22 mouse cellular contexts compared by ENCODE assay signal in the genomic region with DNA sequence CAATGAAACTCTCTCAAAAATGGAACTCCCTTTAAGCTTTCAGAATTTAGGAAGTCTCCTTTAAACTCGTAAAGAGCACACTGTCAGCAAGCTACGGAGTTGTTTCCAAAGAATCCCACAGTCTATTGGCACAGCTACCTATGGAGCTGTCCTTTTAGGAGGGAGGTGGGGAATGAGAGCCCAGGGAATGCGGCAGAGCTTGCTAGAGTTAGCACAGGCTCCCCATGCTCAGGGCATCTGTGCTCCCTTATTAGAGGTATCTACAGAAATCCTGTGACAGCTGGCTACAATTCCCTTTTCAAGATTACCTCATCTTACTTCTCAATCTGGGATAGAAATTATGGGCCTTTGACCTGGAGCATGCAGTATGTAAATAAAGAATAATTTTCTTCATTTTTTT. TPM values are rescaled to one million over a fixed set of nuclear protein-coding genes. Genes with fewer than 3 reads are reported as not detected.
A peak's percentile ranks its signal among the peaks of the same experiment; 100 is the strongest.
DNase-seq lines count a peak whose midpoint lies in the region; ATAC-seq and TF ChIP-seq lines count a peak whose summit lies in the region.
"Had no signal": no experiment of that assay in that cellular context is flagged by ENCODE, and none has a peak within 500 bp of the region (broad histone marks: within the 10 kb centered on the region; RNA-seq: fewer than 3 reads in every experiment).

No protein-coding gene starts in this region.

- peak; percentile 23 for DNase-seq in cerebellum, adult 11 months
- DNase-seq in cerebellum, adult 2 months = peak; percentile 37 to 79
- peak; percentile 48 to 60 for DNase-seq in cerebellum, postnatal 10 days
- no peak for DNase-seq in left cerebral cortex, adult 18-20 months (ENCODE audit: low spot score in 2 of 2)
- DNase-seq in layer of hippocampus, postnatal 14 days (ENCODE audit: low spot score in 2 of 2) = no peak
- DNase-seq: adrenal gland, postnatal 14 days; forebrain, postnatal 0 days; gastrocnemius, postnatal 14 days; heart, postnatal 36 days; kidney, adult 11 months had no signal

- no peak for TF ChIP-seq POLR2A in cerebellum, adult 2 months (IDR thresholded peaks at IDR 0.05; ENCODE audit: borderline replicate concordance, insufficient read depth, low read length)

- TF ChIP-seq CTCF in cerebellum, adult 2 months (IDR thresholded peaks at IDR 0.05; ENCODE audit: borderline replicate concordance, insufficient read depth, low read depth, low read length) = no peak

- H3K4me3 ChIP-seq in cerebellum, adult 2 months (replicated peaks; ENCODE audit: insufficient read depth, low read depth, low read length) = no peak overlapping the region
- no peak overlapping the region for H3K4me3 ChIP-seq in hindbrain, embryonic 16.5 days (ENCODE audit: low read length)
- H3K4me3 ChIP-seq: embryonic facial prominence, embryonic 10.5 days; forebrain, embryonic 13.5 days; heart, embryonic 12.5 days; hindbrain, embryonic 12.5 days had no signal

- no peak overlapping the region for H3K27ac ChIP-seq in cerebellum, adult 2 months (ENCODE audit: insufficient read depth, low read length)
- no peak overlapping the region for H3K27ac ChIP-seq in hindbrain, embryonic 16.5 days (ENCODE audit: low read depth, low read length)
- H3K27ac ChIP-seq: embryonic facial prominence, embryonic 10.5 days; forebrain, embryonic 13.5 days; hindbrain, embryonic 12.5 days; hindbrain, postnatal 0 days had no signal

- H3K4me2 ChIP-seq in hindbrain, embryonic 16.5 days (ENCODE audit: low read length) = no peak overlapping the region
- H3K4me2 ChIP-seq: forebrain, embryonic 13.5 days; heart, embryonic 12.5 days; hindbrain, embryonic 12.5 days had no signal

- WGBS in cerebellum, adult 2 months = 11% methylated on average over 3 of the region's 3 CpGs
- 47% methylated on average over 3 of the region's 3 CpGs for WGBS in hindbrain, embryonic 16.5 days

- no peaks in the 10 kb centered on the region for H3K9me3 ChIP-seq in hindbrain, embryonic 16.5 days (ENCODE audit: control insufficient read depth, low read length)
- H3K9me3 ChIP-seq: embryonic facial prominence, embryonic 10.5 days; forebrain, embryonic 13.5 days; heart, embryonic 12.5 days; hindbrain, embryonic 12.5 days had no signal

- H3K27me3 ChIP-seq in cerebellum, adult 2 months (ENCODE audit: control insufficient read depth, insufficient read depth, low read length) = no peaks in the 10 kb centered on the region
- no peaks in the 10 kb centered on the region for H3K27me3 ChIP-seq in hindbrain, embryonic 16.5 days (replicated peaks; ENCODE audit: control insufficient read depth, insufficient read depth, low read length)
- H3K27me3 ChIP-seq: CH12.LX; forebrain, embryonic 13.5 days; heart, embryonic 12.5 days; hindbrain, embryonic 12.5 days; Patski had no signal

- H3K36me3 ChIP-seq in hindbrain, embryonic 16.5 days (ENCODE audit: control insufficient read depth, insufficient read depth, low read length) = no peaks in the 10 kb centered on the region
- H3K36me3 ChIP-seq: embryonic facial prominence, embryonic 10.5 days; heart, embryonic 12.5 days; hindbrain, embryonic 12.5 days had no signal

- H3K9ac ChIP-seq in hindbrain, embryonic 16.5 days (ENCODE audit: low read depth, low read length) = no peak overlapping the region
- H3K9ac ChIP-seq: forebrain, embryonic 13.5 days; forebrain, postnatal 0 days; heart, embryonic 12.5 days; hindbrain, embryonic 12.5 days had no signal

- ATAC-seq in hindbrain, embryonic 16.5 days = no peak
- ATAC-seq: activated CD4-positive, CD25-positive, alpha-beta regulatory T cell, adult 4 months; forebrain, embryonic 13.5 days; forebrain, postnatal 0 days; hindbrain, postnatal 0 days; Patski had no signal

- peaks cover 3% of the 10 kb centered on the region; the same call in 1 of the 2 replicates for H3K4me1 ChIP-seq in cerebellum, adult 2 months (ENCODE audit: control insufficient read depth, insufficient read depth, low read length)
- H3K4me1 ChIP-seq in hindbrain, embryonic 16.5 days (ENCODE audit: control insufficient read depth, insufficient read depth, low read depth, low read length) = no peaks in the 10 kb centered on the region
- H3K4me1 ChIP-seq: embryonic facial prominence, embryonic 10.5 days; forebrain, embryonic 13.5 days; heart, embryonic 12.5 days; hindbrain, embryonic 12.5 days had no signal

RNA-seq across cellular contexts. Expression of a gene that starts 36.9 kb away (rescaled TPM):
- 0.27 TPM in 1 of 2 replicates, not detected in the other for polyA plus RNA-seq in cerebellum, adult 2 months (2012; rRNA removed)
- not detected for total RNA-seq in left cerebral cortex, adult 18-20 months (2021)
- under 1 TPM; 0.41 to 0.44 TPM for total RNA-seq in layer of hippocampus, postnatal 14 days (2021)
- 15.4 and 17.6 TPM in 2 replicates for polyA plus RNA-seq in hindbrain, embryonic 16.5 days (2015; fragmentation: Nextera tagmentation; extraction: Ambion mirVana)
- total RNA-seq: adrenal gland, adult 18-20 months; adrenal gland, postnatal 14 days; gastrocnemius, adult 18-20 months; gastrocnemius, postnatal 14 days; heart, adult 8-10 months; heart, postnatal 36 days had no signal
- polyA plus RNA-seq: activated CD4-positive, CD25-positive, alpha-beta regulatory T cell, adult 4 months had no signal

RNA-seq across cellular contexts. Expression of a gene that starts 51.2 kb away (rescaled TPM):
- polyA plus RNA-seq in cerebellum, adult 2 months (2012; rRNA removed) = 9.0 and 9.2 TPM in 2 replicates
- 1 to 10 TPM; 9.4 to 9.7 TPM for total RNA-seq in left cerebral cortex, adult 18-20 months (2021)
- total RNA-seq in layer of hippocampus, postnatal 14 days (2021) = 1 to 10 TPM; 8.9 to 9.6 TPM
- polyA plus RNA-seq in hindbrain, embryonic 16.5 days (2015; fragmentation: Nextera tagmentation; extraction: Ambion mirVana) = 16.1 and 16.5 TPM in 2 replicates
- total RNA-seq: CH12.LX had no signal

RNA-seq across cellular contexts. Expression of a gene that starts 53.5 kb away (rescaled TPM):
- polyA plus RNA-seq in cerebellum, adult 2 months (2012; rRNA removed) = 10.3 and 11.2 TPM in 2 replicates
- total RNA-seq in left cerebral cortex, adult 18-20 months (2021) = 10 to 100 TPM; 19.7 to 21.8 TPM
- total RNA-seq in layer of hippocampus, postnatal 14 days (2021) = 10 to 100 TPM; 13.3 to 15.0 TPM
- polyA plus RNA-seq in hindbrain, embryonic 16.5 days (2015; fragmentation: Nextera tagmentation; extraction: Ambion mirVana) = 8.3 and 10.8 TPM in 2 replicates
- polyA plus RNA-seq: activated CD4-positive, CD25-positive, alpha-beta regulatory T cell, adult 4 months had no signal

Comparison
In these comparisons a context has a peak if more than half of its experiments do, and no peak if none do; other contexts are left out.
1. DNase-seq: peak in cerebellum, adult 11 months (single experiment), cerebellum, adult 2 months (2 of 2) and cerebellum, postnatal 10 days (2 of 2); none in left cerebral cortex, adult 18-20 months (0 of 2) and layer of hippocampus, postnatal 14 days (0 of 2).